Mouse (Mus musculus) embryonic fibroblast, embryonic 13.5 days (primary cell): ENCODE measurements around the gene Prepl.

Source experiments
- CTCF ChIP-seq: IDR thresholded peaks from 2 replicates; pipeline ENCODE4 v1.5.1; 2011; ENCODE audit warnings: mild to moderate bottlenecking, control low read depth, low read length, moderate library complexity, borderline replicate concordance; ENCODE audit not compliant: insufficient read depth
- POLR2A ChIP-seq: IDR thresholded peaks from 2 replicates; pipeline ENCODE4 v1.6.1; 2011; ENCODE audit warnings: low read depth, mild to moderate bottlenecking, control low read depth, low read length, moderate library complexity

DNA sequence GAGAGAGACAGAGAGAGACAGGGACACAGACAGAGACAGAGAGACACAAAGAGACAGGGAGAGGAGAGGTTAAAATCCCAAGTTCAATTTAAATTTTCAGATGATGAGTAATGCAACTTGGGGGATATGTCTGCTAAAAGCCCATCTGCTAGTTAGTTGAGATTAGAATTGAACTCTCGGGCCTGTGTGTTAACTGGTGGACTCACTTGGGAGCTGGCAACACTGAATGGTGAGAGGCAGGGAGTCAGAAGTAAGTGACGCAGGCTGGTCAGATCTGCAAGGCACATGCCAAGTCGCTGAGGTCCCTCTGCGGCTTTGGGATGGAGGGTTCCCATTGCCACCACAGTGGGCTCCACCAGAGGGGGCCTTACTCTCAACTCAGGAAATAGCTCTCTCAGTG, 51.7 kb downstream of the Prepl start:
- no peak for TF ChIP-seq POLR2A
- no peak for TF ChIP-seq CTCF
